In the genomic region with DNA sequence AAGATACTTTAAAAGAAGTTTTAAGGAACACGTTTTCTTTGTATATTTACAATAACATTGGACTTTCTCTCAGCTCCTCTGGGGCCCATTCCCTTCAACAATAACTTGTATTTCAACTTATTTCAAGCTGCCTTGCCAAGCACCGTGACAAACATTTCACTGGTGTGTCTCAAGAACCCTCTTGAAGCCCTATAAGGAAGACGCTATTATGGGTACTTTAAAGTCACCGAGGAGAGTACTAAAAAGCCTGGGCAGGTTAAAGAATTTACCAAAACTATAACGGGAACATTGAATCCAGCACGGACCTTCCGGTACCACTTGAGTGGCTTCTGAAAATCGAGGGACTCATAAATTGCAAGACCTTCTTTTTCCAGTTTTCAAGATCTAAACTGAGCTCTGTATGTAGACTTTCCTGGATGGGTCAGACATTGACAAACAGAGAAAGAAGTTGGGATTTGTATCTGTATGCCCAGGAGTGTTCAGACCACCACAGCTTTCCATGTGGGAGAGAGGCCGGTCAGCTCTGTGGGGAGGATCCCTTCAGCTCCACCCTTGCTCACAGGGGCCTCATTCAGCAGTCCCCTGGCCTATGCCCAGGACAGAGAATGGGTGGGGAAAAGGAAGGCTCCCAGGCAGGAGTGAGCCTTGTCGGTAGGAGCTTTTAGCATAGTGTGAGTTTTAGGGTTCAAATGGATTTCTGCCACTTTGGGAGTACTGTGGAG, we compare ENCODE assay signal across 8 mouse cellular contexts. TPM values are rescaled to one million over a fixed set of nuclear protein-coding genes. Genes with fewer than 3 reads are reported as not detected.
A peak's percentile ranks its signal among the peaks of the same experiment; 100 is the strongest.
DNase-seq lines count a peak whose midpoint lies in the region; ATAC-seq and TF ChIP-seq lines count a peak whose summit lies in the region.

No protein-coding gene starts in this region.

- H3K4me3 ChIP-seq in gastrocnemius, adult 2 months: peak overlapping the region; percentile 82
- H3K4me3 ChIP-seq in limb, embryonic 10.5 days: peak overlapping the region; percentile 73; the same call in 1 of the 2 replicates
- H3K4me3 ChIP-seq in midbrain, embryonic 15.5 days: peak overlapping the region; percentile 73

- H3K4me2 ChIP-seq in midbrain, embryonic 15.5 days: peak overlapping the region; percentile 96

- 0 out of 2 replicates have a peak, but pooled peaks cover 3% of the 10 kb centered on the region for H3K27me3 ChIP-seq in limb, embryonic 10.5 days (ENCODE audit: low read depth, poor library complexity, severe bottlenecking)
- 0 out of 2 replicates have a peak, but pooled peaks cover 2% of the 10 kb centered on the region for H3K27me3 ChIP-seq in midbrain, embryonic 15.5 days (replicated peaks)

- H3K9me3 ChIP-seq in limb, embryonic 10.5 days (replicated peaks): no peaks in the 10 kb centered on the region
- H3K9me3 ChIP-seq in midbrain, embryonic 15.5 days: no peaks in the 10 kb centered on the region

- H3K36me3 ChIP-seq in limb, embryonic 10.5 days: no peaks in the 10 kb centered on the region
- H3K36me3 ChIP-seq in midbrain, embryonic 15.5 days (replicated peaks): no peaks in the 10 kb centered on the region

- WGBS in limb, embryonic 10.5 days: 54% methylated on average over 10 of the region's 10 CpGs
- WGBS in midbrain, embryonic 15.5 days: 46% methylated on average over 10 of the region's 10 CpGs

- H3K4me1 ChIP-seq in limb, embryonic 10.5 days: peaks cover 18% of the 10 kb centered on the region
- peaks cover 17% of the 10 kb centered on the region; the same call in 1 of the 2 replicates for H3K4me1 ChIP-seq in midbrain, embryonic 15.5 days

- no peak for TF ChIP-seq CTCF in gastrocnemius, adult 2 months (IDR thresholded peaks at IDR 0.05)

- intact Hi-C loops in gastrocnemius, adult 2 months (cut with DNase I): loop anchor here (2.0 to 5.0 kb wide), 2 partner anchors 24 to 42 kb away; no protein-coding TSS in a partner anchor

- H3K9ac ChIP-seq in midbrain, embryonic 15.5 days: no peak overlapping the region

- ATAC-seq in midbrain, embryonic 15.5 days (replicated peaks): no peak
- no peak for ATAC-seq in granulocyte monocyte progenitor cell, adult 5-6 weeks (replicated peaks; ENCODE audit: poor library complexity, severe bottlenecking)

- DNase-seq in lung, adult 18-20 months: peak; percentile 39 to 52
- DNase-seq in lung, postnatal 4 days: no peak
- DNase-seq in gastrocnemius, adult 2 months: peak; percentile 77
- no peak for DNase-seq in limb, embryonic 10.5 days (ENCODE audit: low spot score)
- no peak for DNase-seq in ovary, adult 18-20 months (ENCODE audit: low spot score)
- no peak for DNase-seq in yolk sac, embryonic 10.5 days (ENCODE audit: low spot score)

- H3K27ac ChIP-seq in gastrocnemius, adult 2 months: peak overlapping the region; percentile 99
- no peak overlapping the region for H3K27ac ChIP-seq in limb, embryonic 10.5 days
- 0 out of 2 replicates have a peak overlapping the region, but pooled peaks have one; percentile 20 for H3K27ac ChIP-seq in midbrain, embryonic 15.5 days

RNA-seq across cellular contexts. Expression of a gene that starts 1.1 kb away (rescaled TPM):
- 1 to 10 TPM; 3.7 to 5.1 TPM for total RNA-seq in gastrocnemius, adult 2 months (2021)
- 50.0 and 52.6 TPM in 2 replicates for polyA plus RNA-seq in limb, embryonic 10.5 days (2016; fragmentation: Nextera tagmentation; extraction: Ambion mirVana)
- 12.2 and 12.7 TPM in 2 replicates for polyA plus RNA-seq in midbrain, embryonic 15.5 days (2015; fragmentation: Nextera tagmentation; extraction: Ambion mirVana)
- 27.2 and 31.5 TPM in 2 replicates for total RNA-seq in granulocyte monocyte progenitor cell, adult 5-6 weeks (2014; fragmentation: Nextera tagmentation)
- total RNA-seq in granulocyte monocyte progenitor cell, adult 5-6 weeks (2017): 14.0 and 18.1 TPM in 2 replicates

RNA-seq across cellular contexts. Expression of a gene that starts 1.5 kb away (rescaled TPM):
- total RNA-seq in gastrocnemius, adult 2 months (2021): 1,000 to 10,000 TPM; 1,079 to 1,367 TPM
- 54.9 and 62.4 TPM in 2 replicates for polyA plus RNA-seq in limb, embryonic 10.5 days (2016; fragmentation: Nextera tagmentation; extraction: Ambion mirVana)
- 77.5 and 80.1 TPM in 2 replicates for polyA plus RNA-seq in midbrain, embryonic 15.5 days (2015; fragmentation: Nextera tagmentation; extraction: Ambion mirVana)
- total RNA-seq in granulocyte monocyte progenitor cell, adult 5-6 weeks (2014; fragmentation: Nextera tagmentation): 24.7 and 31.5 TPM in 2 replicates
- 37.9 and 49.3 TPM in 2 replicates for total RNA-seq in granulocyte monocyte progenitor cell, adult 5-6 weeks (2017)

Comparison
In these comparisons a context has a peak if more than half of its experiments do, and no peak if none do; other contexts are left out.
1. DNase-seq: peak in lung, adult 18-20 months (2 of 2) and gastrocnemius, adult 2 months (single experiment); none in lung, postnatal 4 days (0 of 2), limb, embryonic 10.5 days (single experiment), ovary, adult 18-20 months (single experiment) and yolk sac, embryonic 10.5 days (single experiment).
2. RNA of a gene that starts 1.5 kb away (total RNA-seq): 1,079 to 1,367 TPM in gastrocnemius, adult 2 months; 24.7 to 49.3 TPM in granulocyte monocyte progenitor cell, adult 5-6 weeks; every median in the first group is over 10 times any median in the second.
3. Peak in every context shown above with its lines, with median percentiles within 50 percentile points of each other: H3K4me3 ChIP-seq.